Mouse (Mus musculus): ENCODE measurements at regions not wholly inside any gene's neighbourhood (a gene's known extent, or its start where the extent isn't known, plus 50 kb on each side); places are given as distances from the start of the nearest gene placed in this dataset.

GRCm38 (mm10) chr12:57809961-57810360, 246.0 kb downstream of the Ttc6 start:
- Histone ChIP-seq H3K27ac (no peak overlapping the region), H3K36me3 (no peaks in the 10 kb centered on the region), H3K9ac (no peak overlapping the region), H3K9me3 (no peaks in the 10 kb centered on the region), H3K27me3 (no peaks in the 10 kb centered on the region), H3K4me3 (no peak overlapping the region), H3K4me2 (no peak overlapping the region), H3K4me1 (replicated peaks) (no peaks in the 10 kb centered on the region)
- 84% methylated on average over 2 of the region's 2 CpGs for WGBS
- ATAC-seq (ENCODE audit: low FRiP score) = peak; percentile 65; the same call in 1 of the 2 replicates

- Histone ChIP-seq H3K4me2 (no peak overlapping the region), H3K27ac (no peak overlapping the region), H3K9ac (no peak overlapping the region), H3K4me1 (replicated peaks) (no peaks in the 10 kb centered on the region), H3K36me3 (no peaks in the 10 kb centered on the region), H3K9me3 (no peaks in the 10 kb centered on the region), H3K27me3 (no peaks in the 10 kb centered on the region), H3K4me3 (no peak overlapping the region)
- 57% methylated on average over 6 of the region's 6 CpGs for WGBS
- no peak for ATAC-seq (ENCODE audit: low FRiP score)
Measured at GRCm38 (mm10) chr12:57823809-57824208, 259.9 kb downstream of the Ttc6 start.

GRCm38 (mm10) chr12:57825754-57826153, 261.8 kb downstream of the Ttc6 start:
- Histone ChIP-seq H3K27ac (no peak overlapping the region), H3K27me3 (no peaks in the 10 kb centered on the region), H3K36me3 (no peaks in the 10 kb centered on the region), H3K4me2 (no peak overlapping the region), H3K9ac (no peak overlapping the region), H3K9me3 (no peaks in the 10 kb centered on the region), H3K4me1 (replicated peaks) (no peaks in the 10 kb centered on the region), H3K4me3 (no peak overlapping the region)
- 0 out of 2 replicates have a peak, but pooled peaks have one; percentile 17 for ATAC-seq (ENCODE audit: low FRiP score)
- 19% methylated on average over 3 of the region's 3 CpGs for WGBS

GRCm38 (mm10) chr12:57842813-57843212, 278.9 kb downstream of the Ttc6 start:
- Histone ChIP-seq H3K4me3 (no peak overlapping the region), H3K4me1 (replicated peaks) (no peaks in the 10 kb centered on the region), H3K9me3 (no peaks in the 10 kb centered on the region), H3K27me3 (no peaks in the 10 kb centered on the region), H3K27ac (no peak overlapping the region), H3K9ac (no peak overlapping the region), H3K4me2 (no peak overlapping the region), H3K36me3 (no peaks in the 10 kb centered on the region)
- 68% methylated on average over 4 of the region's 4 CpGs for WGBS
- ATAC-seq (ENCODE audit: low FRiP score) = no peak

DNA sequence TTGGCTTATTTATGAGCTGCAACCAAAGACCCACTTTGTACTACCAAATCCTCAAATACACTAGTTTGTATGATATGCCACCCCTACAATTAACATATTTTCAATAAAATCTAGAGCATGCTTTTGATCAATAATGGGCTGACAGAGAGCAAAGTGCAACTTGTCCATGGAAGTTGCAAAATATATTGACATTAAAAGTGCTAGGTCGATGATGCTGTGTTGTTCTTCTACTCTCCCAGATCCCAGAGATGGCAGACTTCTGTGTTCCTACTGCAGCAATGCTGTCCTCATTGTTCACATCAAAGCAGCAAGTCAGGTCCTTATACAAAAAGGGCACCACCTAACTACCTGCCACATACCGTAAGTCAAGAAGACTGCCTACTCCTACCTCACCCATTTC, 307.1 kb downstream of the Ttc6 start:
- H3K36me3 ChIP-seq = no peaks in the 10 kb centered on the region
- no peaks in the 10 kb centered on the region for H3K9me3 ChIP-seq
- H3K27ac ChIP-seq = no peak overlapping the region
- H3K9ac ChIP-seq = no peak overlapping the region
- H3K4me2 ChIP-seq = no peak overlapping the region
- no peak overlapping the region for H3K4me3 ChIP-seq
- ATAC-seq (ENCODE audit: low FRiP score) = no peak
- no peaks in the 10 kb centered on the region for H3K27me3 ChIP-seq
- no peaks in the 10 kb centered on the region for H3K4me1 ChIP-seq (replicated peaks)
- 88% methylated on average over 2 of the region's 2 CpGs for WGBS

- Histone ChIP-seq H3K4me2 (no peak overlapping the region), H3K9ac (no peak overlapping the region), H3K27ac (no peak overlapping the region), H3K4me3 (no peak overlapping the region), H3K36me3 (no peaks in the 10 kb centered on the region), H3K27me3 (no peaks in the 10 kb centered on the region), H3K9me3 (no peaks in the 10 kb centered on the region), H3K4me1 (replicated peaks) (no peaks in the 10 kb centered on the region)
- 89% methylated on average over 4 of the region's 4 CpGs for WGBS
- no peak for ATAC-seq (ENCODE audit: low FRiP score)
Measured at GRCm38 (mm10) chr12:57890783-57891478, 320.6 kb upstream of the Sstr1 start.

- Histone ChIP-seq H3K4me1 (replicated peaks) (no peaks in the 10 kb centered on the region), H3K36me3 (no peaks in the 10 kb centered on the region), H3K27ac (no peak overlapping the region), H3K4me3 (no peak overlapping the region), H3K4me2 (no peak overlapping the region), H3K27me3 (no peaks in the 10 kb centered on the region), H3K9ac (no peak overlapping the region), H3K9me3 (no peaks in the 10 kb centered on the region)
- 97% methylated on average over 1 of the region's 1 CpGs for WGBS
- no peak for ATAC-seq (ENCODE audit: low FRiP score)
Measured at GRCm38 (mm10) chr12:57891556-57891955, 320.0 kb upstream of the Sstr1 start.

DNA sequence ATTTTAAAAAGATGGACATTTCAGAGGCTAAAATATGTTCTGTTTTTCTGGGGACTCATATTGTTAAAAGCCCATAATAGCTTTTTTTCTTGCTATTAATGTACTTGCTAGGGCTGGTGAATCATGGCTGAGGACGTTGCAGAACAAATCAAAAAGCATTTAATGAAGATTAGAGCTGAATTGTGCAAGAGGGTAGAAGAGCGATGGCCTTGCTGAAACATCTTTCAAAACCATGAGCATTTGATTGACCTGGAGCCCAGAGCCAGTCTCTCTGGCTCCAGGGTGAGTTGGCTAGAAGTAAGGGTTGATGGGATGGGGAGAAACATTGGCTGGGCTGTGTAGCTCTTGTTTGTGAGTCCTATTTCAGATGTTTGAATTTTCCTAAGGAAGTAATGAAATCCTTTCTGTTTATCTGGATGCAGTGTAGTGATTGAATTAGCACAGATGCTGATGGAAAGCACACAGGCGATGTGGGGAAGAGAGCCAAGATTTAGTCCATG, 313.8 kb upstream of the Sstr1 start:
- no peak overlapping the region for H3K4me3 ChIP-seq
- no peaks in the 10 kb centered on the region for H3K4me1 ChIP-seq (replicated peaks)
- 74% methylated on average over 3 of the region's 3 CpGs for WGBS
- no peaks in the 10 kb centered on the region for H3K27me3 ChIP-seq
- H3K27ac ChIP-seq = no peak overlapping the region
- no peak overlapping the region for H3K9ac ChIP-seq
- ATAC-seq (ENCODE audit: low FRiP score) = no peak
- H3K9me3 ChIP-seq = no peaks in the 10 kb centered on the region
- no peaks in the 10 kb centered on the region for H3K36me3 ChIP-seq
- no peak overlapping the region for H3K4me2 ChIP-seq

GRCm38 (mm10) chr12:57904658-57905057, 306.9 kb upstream of the Sstr1 start:
- no peak for ATAC-seq (ENCODE audit: low FRiP score)
- WGBS = 76% methylated on average over 1 of the region's 1 CpGs

DNA sequence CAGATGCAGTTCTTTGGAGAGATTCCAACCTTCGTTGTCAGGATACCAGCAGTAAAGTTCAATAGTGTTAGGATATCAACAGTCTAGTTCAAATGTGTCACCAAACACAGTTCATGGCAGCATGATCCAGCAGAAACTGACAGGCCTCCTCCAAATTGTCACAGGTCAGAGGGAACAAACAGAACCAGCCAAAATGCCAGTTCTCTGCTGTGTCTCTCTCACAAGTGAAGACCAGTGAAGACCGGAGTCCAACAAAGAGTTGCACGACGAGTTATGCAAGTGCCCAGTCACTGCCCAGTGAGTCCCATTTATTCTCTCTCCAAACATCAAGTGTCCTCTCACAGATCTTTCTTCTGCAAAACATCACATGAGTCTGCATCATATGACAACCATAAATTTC, 293.4 kb upstream of the Sstr1 start:
- H3K4me3 ChIP-seq = no peak overlapping the region
- WGBS = 93% methylated on average over 4 of the region's 4 CpGs
- H3K4me1 ChIP-seq (replicated peaks) = no peaks in the 10 kb centered on the region
- H3K27me3 ChIP-seq = no peaks in the 10 kb centered on the region
- H3K9me3 ChIP-seq = no peaks in the 10 kb centered on the region
- no peak for ATAC-seq (ENCODE audit: low FRiP score)
- no peak overlapping the region for H3K27ac ChIP-seq
- H3K4me2 ChIP-seq = no peak overlapping the region
- no peaks in the 10 kb centered on the region for H3K36me3 ChIP-seq
- H3K9ac ChIP-seq = no peak overlapping the region

More at GRCm38 (mm10) chr12:57904658-57905057, 306.9 kb upstream of the Sstr1 start:
- Histone ChIP-seq H3K27me3 (no peaks in the 10 kb centered on the region), H3K4me1 (replicated peaks) (no peaks in the 10 kb centered on the region), H3K36me3 (no peaks in the 10 kb centered on the region), H3K9ac (no peak overlapping the region), H3K9me3 (no peaks in the 10 kb centered on the region), H3K4me3 (no peak overlapping the region), H3K27ac (no peak overlapping the region), H3K4me2 (no peak overlapping the region)

DNA sequence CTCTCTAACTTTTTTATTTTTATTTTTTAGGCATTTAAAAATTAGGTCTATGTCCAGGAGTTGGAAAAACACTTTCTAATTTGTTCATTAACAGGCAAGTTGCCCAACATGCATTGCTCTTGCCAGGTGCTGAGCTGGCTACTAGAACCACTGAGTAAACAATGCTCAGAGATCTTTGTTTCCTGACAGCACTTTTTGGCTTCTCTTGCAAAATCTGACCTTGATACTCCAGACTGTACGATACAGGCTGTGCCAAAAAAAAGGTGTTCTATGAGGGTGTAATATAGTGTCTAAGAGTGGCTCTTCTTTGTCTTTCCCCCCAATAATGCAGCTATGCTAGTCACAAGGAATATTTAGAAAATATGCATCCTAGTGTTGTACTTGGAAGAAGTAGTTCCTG, 289.5 kb upstream of the Sstr1 start:
- 80% methylated on average over 1 of the region's 1 CpGs for WGBS

GRCm38 (mm10) chr12:57924422-57924821, 287.1 kb upstream of the Sstr1 start:
- H3K4me1 ChIP-seq (replicated peaks) = no peaks in the 10 kb centered on the region
- no peak for ATAC-seq (ENCODE audit: low FRiP score)
- no peaks in the 10 kb centered on the region for H3K27me3 ChIP-seq
- H3K27ac ChIP-seq = no peak overlapping the region
- no peaks in the 10 kb centered on the region for H3K36me3 ChIP-seq
- no peak overlapping the region for H3K4me2 ChIP-seq
- H3K9me3 ChIP-seq = no peaks in the 10 kb centered on the region
- 66% methylated on average over 2 of the region's 2 CpGs for WGBS
- H3K4me3 ChIP-seq = no peak overlapping the region
- H3K9ac ChIP-seq = no peak overlapping the region

More for the DNA sequence above, 289.5 kb upstream of the Sstr1 start:
- H3K36me3 ChIP-seq = no peaks in the 10 kb centered on the region
- no peak overlapping the region for H3K4me2 ChIP-seq
- no peak overlapping the region for H3K27ac ChIP-seq
- no peak for ATAC-seq (ENCODE audit: low FRiP score)
- H3K4me1 ChIP-seq (replicated peaks) = no peaks in the 10 kb centered on the region
- H3K4me3 ChIP-seq = no peak overlapping the region
- no peaks in the 10 kb centered on the region for H3K9me3 ChIP-seq
- no peak overlapping the region for H3K9ac ChIP-seq
- no peaks in the 10 kb centered on the region for H3K27me3 ChIP-seq

DNA sequence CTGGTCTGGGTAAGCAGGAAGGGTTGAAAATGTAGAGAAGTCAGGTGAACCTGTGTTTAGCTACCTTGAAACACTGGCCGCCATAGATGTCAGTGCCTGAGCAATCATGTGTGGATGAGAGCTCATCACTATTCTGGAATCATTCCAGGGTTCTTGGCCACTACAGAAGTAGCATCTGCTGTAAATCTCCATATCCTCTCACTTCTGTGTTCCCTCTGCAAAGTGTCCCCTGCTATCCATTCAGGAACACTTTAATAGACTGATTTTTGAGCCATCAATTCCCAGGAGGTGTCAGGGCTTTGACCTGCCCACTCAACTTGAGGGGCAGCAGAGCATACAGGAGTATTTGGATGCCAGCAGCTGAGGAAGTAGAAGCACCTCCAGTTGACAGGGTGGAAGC, 284.7 kb upstream of the Sstr1 start:
- Histone ChIP-seq H3K27me3 (no peaks in the 10 kb centered on the region), H3K4me1 (replicated peaks) (no peaks in the 10 kb centered on the region), H3K9ac (no peak overlapping the region), H3K27ac (no peak overlapping the region), H3K4me3 (no peak overlapping the region), H3K36me3 (no peaks in the 10 kb centered on the region), H3K9me3 (no peaks in the 10 kb centered on the region), H3K4me2 (no peak overlapping the region)
- no peak for ATAC-seq (ENCODE audit: low FRiP score)
- WGBS = 92% methylated on average over 1 of the region's 1 CpGs

All from hindbrain, embryonic 13.5 days (tissue).